Mouse (Mus musculus) limb, embryonic 11.5 days (tissue): Measurements from ENCODE around the gene Dnmbp. TPM values are rescaled to one million over a fixed set of nuclear protein-coding genes. Genes with fewer than 3 reads are reported as not detected.

Experiments used
- ATAC-seq: fragments of 200-750 bp; cut with Nextera tagmentation; 2 replicates; pipeline ENCODE4 v1.8.0; 2017; ENCODE audit warnings: low read depth; ENCODE audit not compliant: insufficient number of reproducible peaks, low FRiP score, low TSS enrichment
- DNase-seq: peaks from one replicate; pipeline ENCODE4 v3.0.0-alpha.2; 2015; ENCODE audit warnings: low spot score
- H3K27ac ChIP-seq: fragments of 300-500 bp; sonication (generic); replicated peaks from 2 replicates; pipeline ENCODE4 v1.5.1; 2014; ENCODE audit warnings: low read depth, mild to moderate bottlenecking, low read length
- H3K27me3 ChIP-seq: fragments of 300-500 bp; sonication (generic); 2 replicates; pipeline ENCODE4 v1.6.1; 2014; ENCODE audit warnings: mild to moderate bottlenecking, low read length, mixed read lengths; ENCODE audit not compliant: control insufficient read depth, insufficient read depth
- H3K36me3 ChIP-seq: fragments of 300-500 bp; sonication (generic); 2 replicates; pipeline ENCODE4 v1.6.1; 2014; ENCODE audit warnings: mild to moderate bottlenecking, low read length, moderate library complexity, mixed read lengths; ENCODE audit not compliant: control insufficient read depth, insufficient read depth
- H3K4me1 ChIP-seq: fragments of 300-500 bp; sonication (generic); 2 replicates; pipeline ENCODE4 v1.6.1; 2014; ENCODE audit warnings: low read length, mixed read lengths; ENCODE audit not compliant: control insufficient read depth, insufficient read depth
- H3K4me2 ChIP-seq: fragments of 300-500 bp; sonication (generic); 2 replicates; pipeline ENCODE4 v1.6.1; 2014; ENCODE audit warnings: low read depth, mild to moderate bottlenecking, moderate library complexity; ENCODE audit not compliant: severe bottlenecking
- H3K4me3 ChIP-seq: fragments of 300-500 bp; sonication (generic); 2 replicates; pipeline ENCODE4 v1.5.1; 2014; ENCODE audit warnings: low read depth, low read length
- H3K9ac ChIP-seq: fragments of 300-500 bp; sonication (generic); 2 replicates; pipeline ENCODE4 v1.6.1; 2014; ENCODE audit warnings: mild to moderate bottlenecking, low read length
- H3K9me3 ChIP-seq: fragments of 300-500 bp; sonication (generic); 2 replicates; pipeline ENCODE4 v1.6.1; 2016; ENCODE audit warnings: low read length; ENCODE audit not compliant: control insufficient read depth
- WGBS: fragments of 180-500 bp; shearing (Covaris S2); extraction: QIAGEN DNeasy Blood & Tissue Kit; methylation state at CpG from one replicate; pipeline ENCODE4 v1.1.7; 2014; 5-methylcytosine and 5-hydroxymethylcytosine counted together
- polyA plus RNA-seq: library from polyadenylated mRNA; unstranded; fragments of >200 nt; fragmentation: Nextera tagmentation; extraction: Ambion mirVana; gene quantifications from 2 replicates; pipeline ENCODE4 v1.2.1, GENCODE M21; 2014

The Dnmbp gene
- polyA plus RNA-seq, 1 experiment from 2014 or later = 25.1 TPM

DNA sequence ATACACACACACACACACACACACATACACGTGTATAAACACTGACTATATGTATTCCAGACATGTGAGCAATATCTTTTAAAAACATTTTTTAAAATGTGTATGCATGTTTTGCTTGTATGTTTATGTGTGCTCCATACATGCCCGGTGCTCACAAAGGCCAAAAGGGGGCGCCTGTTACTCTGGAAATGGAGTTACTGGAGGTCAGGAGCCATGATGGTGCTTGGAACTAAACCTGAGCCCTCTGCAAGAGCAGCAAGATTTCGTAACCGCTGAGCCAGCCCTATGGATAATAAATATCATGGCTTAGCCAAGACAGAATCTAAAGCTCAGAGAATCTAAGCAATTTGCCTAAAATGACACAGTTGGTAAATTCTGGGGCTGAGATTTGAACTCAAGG is 52.7 kb downstream of the Dnmbp start:
- ATAC-seq (no peak), DNase-seq (no peak)
- no peak overlapping the region for H3K9ac ChIP-seq
- no peaks in the 10 kb centered on the region for H3K9me3 ChIP-seq
- H3K4me1 ChIP-seq = peaks cover 5% of the 10 kb centered on the region; the same call in 1 of the 2 replicates
- no peaks in the 10 kb centered on the region for H3K27me3 ChIP-seq
- H3K4me3 ChIP-seq = no peak overlapping the region
- WGBS = 79% methylated on average over 5 of the region's 5 CpGs
- no peak overlapping the region for H3K27ac ChIP-seq
- no peak overlapping the region for H3K4me2 ChIP-seq
- no peaks in the 10 kb centered on the region for H3K36me3 ChIP-seq

DNA sequence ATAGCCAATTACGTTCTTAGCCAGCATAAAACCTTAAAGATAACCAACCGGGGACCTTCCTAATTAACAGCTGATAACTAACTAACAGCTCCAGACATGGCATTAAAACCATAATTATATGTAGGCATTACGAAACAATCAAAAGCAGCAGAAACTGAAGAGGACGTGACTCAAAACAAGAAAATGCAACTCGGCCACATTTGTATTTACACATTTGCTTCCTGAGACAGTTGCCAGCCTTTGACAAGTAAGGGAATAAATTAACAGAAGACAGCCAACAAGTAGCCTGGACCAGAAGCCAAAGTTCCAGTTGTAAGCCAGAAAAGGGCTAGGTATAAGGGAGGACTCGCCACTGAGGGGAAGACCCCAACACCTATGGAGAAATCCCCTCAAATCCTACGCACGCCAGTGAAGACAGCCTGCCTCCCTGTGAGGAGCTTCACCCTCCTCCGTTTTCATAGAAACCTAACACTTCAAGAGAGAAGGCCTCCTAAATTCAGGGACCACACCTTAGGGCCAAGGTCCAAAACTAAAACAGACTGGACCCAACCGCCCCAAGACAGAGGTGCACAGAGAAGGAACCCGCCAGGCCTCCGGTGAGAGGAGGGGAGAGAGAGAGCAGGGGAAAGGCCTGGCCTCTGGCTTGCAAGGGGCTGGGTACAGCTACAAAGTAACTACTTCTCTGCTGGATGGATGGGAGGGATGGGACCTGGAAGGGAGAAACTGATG is 53.5 kb downstream of the Dnmbp start:
- 75% methylated on average over 12 of the region's 12 CpGs for WGBS
- no peak overlapping the region for H3K27ac ChIP-seq
- no peak for DNase-seq
- no peaks in the 10 kb centered on the region; the same call in 1 of the 2 replicates for H3K9me3 ChIP-seq
- no peak overlapping the region for H3K4me2 ChIP-seq
- H3K4me3 ChIP-seq = no peak overlapping the region
- H3K36me3 ChIP-seq = no peaks in the 10 kb centered on the region
- H3K4me1 ChIP-seq = peaks cover 5% of the 10 kb centered on the region; the same call in 1 of the 2 replicates
- no peaks in the 10 kb centered on the region for H3K27me3 ChIP-seq
- ATAC-seq = no peak
- no peak overlapping the region for H3K9ac ChIP-seq

DNA sequence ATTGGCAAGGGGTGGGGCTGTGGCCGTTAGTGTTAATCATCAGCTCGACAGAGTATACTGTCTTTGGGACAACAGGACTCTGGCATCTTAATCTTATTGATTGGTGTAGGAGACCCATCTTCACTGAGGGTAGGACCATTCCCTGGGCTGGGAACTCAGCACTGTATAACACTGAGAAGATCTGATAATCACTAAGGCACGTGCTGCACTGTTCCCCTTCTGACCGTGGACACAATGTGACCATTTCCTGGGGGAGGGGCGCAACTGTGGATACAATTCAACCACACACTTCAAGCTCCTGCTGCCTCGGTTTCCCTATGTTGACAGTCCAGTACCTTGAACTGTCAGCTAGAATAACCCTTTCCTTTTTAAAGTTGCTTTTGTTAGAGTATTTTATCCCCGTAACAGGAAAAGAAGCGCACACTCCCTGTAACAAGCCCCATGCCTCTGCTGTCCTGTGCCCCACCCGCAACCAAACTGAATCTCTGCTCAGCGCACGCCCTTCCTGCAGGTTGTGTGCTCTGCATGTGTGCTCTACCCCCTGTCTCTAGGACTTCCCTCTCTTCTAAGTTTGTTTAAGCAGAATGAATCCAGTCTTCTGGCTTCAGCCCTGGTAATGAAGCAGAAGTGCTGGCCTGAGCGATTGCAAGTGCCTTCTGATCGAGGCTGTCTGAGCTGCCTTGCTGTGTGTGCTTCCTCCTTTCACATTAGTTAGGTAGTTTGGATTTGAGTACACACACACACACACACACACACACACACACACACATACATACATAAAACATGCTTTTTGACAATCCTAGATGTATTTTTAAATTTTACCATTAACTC is 55.1 kb downstream of the Dnmbp start:
- H3K9me3 ChIP-seq = no peaks in the 10 kb centered on the region; the same call in 1 of the 2 replicates
- no peaks in the 10 kb centered on the region for H3K27me3 ChIP-seq
- H3K4me1 ChIP-seq = peaks cover 8% of the 10 kb centered on the region
- 74% methylated on average over 13 of the region's 13 CpGs for WGBS
- DNase-seq = no peak
- no peaks in the 10 kb centered on the region for H3K36me3 ChIP-seq
- no peak for ATAC-seq
- H3K4me3 ChIP-seq = no peak overlapping the region
- no peak overlapping the region for H3K4me2 ChIP-seq
- H3K9ac ChIP-seq = no peak overlapping the region
- no peak overlapping the region for H3K27ac ChIP-seq

DNA sequence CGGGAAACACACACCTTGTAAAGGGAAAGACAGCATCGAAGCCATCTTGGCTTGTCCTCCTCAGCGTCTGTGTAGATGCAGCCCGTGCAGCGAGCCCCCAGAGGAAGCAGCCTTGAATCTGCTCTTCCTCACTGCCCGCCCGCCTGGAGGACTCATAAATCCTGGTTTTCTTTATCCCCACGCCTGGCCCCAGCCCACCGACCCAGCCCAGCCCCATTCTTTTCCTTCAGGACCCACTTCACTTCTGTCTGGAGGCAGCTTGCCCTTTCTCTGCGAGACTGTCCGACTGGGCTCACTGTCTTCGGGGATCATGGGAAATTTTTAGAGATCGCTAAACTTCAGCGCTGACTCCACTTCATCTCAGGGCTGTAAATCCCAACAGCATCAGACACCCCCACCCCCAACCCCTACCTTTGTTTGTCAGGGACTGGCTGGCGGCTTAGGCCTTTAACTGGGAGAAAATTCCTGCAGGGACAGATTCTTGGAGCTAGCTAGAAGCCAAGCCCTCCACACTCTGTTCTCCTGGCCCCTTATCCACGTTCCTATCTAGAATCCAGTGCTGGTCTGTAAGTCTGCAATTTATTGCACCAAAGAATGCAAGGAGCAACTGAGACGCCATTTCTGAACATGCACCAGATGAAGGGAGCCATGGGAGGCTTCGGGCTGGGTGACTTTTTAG is 57.0 kb downstream of the Dnmbp start:
- ATAC-seq (no peak), DNase-seq (peak; percentile 66)
- Histone ChIP-seq H3K4me2 (no peak overlapping the region), H3K4me1 (peaks cover 10% of the 10 kb centered on the region), H3K4me3 (no peak overlapping the region), H3K27ac (peak overlapping the region; percentile 43), H3K36me3 (no peaks in the 10 kb centered on the region), H3K9me3 (no peaks in the 10 kb centered on the region; the same call in 1 of the 2 replicates), H3K27me3 (no peaks in the 10 kb centered on the region), H3K9ac (no peak overlapping the region)
- WGBS = 19% methylated on average over 18 of the region's 18 CpGs

DNA sequence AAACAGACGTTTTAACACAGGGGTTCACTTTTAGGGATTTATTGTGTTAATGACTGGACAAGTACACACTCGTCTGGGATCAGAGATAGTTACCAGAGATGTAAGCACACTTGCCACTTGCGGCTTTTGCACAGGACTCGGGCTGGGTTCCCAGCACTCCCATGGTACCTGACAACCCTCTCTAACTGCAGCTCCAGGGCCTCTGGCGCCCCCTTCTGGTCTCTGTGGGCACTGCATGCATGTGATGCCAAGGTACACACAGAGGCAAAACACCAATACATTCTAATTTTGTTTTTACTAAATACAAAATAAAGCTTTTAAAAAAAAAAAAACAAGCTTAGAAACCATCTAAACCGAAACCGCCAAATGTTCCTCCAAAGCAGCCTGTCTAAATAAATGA is 58.4 kb downstream of the Dnmbp start:
- Histone ChIP-seq H3K27me3 (no peaks in the 10 kb centered on the region), H3K4me2 (no peak overlapping the region), H3K27ac (no peak overlapping the region), H3K9ac (no peak overlapping the region), H3K36me3 (no peaks in the 10 kb centered on the region), H3K4me3 (no peak overlapping the region), H3K9me3 (no peaks in the 10 kb centered on the region; the same call in 1 of the 2 replicates), H3K4me1 (peaks cover 10% of the 10 kb centered on the region)
- peak; percentile 37 for DNase-seq
- WGBS = 84% methylated on average over 7 of the region's 7 CpGs
- ATAC-seq = no peak

DNA sequence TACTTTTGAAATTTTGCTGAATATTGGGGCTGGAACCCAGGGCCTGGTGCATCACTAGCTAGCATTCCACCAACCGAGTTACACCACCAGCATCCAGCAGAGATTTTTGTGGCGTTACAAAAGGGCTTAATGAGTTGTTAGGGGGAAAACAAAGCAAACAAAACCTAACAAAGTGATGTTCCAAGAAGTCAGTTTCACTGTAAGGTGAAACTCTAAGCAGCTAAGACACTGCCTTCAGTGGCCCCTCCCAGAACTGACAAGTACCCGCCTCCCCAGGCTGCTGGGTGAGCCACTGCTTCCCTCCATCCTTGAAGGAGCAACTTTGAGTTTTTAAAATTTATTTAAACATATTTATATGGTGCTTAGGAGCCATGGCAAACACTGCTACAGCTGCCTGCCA is 59.6 kb downstream of the Dnmbp start:
- Histone ChIP-seq H3K4me2 (no peak overlapping the region), H3K9me3 (no peaks in the 10 kb centered on the region; the same call in 1 of the 2 replicates), H3K27me3 (no peaks in the 10 kb centered on the region), H3K4me1 (peaks cover 10% of the 10 kb centered on the region), H3K36me3 (no peaks in the 10 kb centered on the region), H3K4me3 (no peak overlapping the region), H3K9ac (no peak overlapping the region), H3K27ac (no peak overlapping the region)
- no peak for ATAC-seq
- DNase-seq = no peak
- WGBS = 16% methylated on average over 3 of the region's 3 CpGs

DNA sequence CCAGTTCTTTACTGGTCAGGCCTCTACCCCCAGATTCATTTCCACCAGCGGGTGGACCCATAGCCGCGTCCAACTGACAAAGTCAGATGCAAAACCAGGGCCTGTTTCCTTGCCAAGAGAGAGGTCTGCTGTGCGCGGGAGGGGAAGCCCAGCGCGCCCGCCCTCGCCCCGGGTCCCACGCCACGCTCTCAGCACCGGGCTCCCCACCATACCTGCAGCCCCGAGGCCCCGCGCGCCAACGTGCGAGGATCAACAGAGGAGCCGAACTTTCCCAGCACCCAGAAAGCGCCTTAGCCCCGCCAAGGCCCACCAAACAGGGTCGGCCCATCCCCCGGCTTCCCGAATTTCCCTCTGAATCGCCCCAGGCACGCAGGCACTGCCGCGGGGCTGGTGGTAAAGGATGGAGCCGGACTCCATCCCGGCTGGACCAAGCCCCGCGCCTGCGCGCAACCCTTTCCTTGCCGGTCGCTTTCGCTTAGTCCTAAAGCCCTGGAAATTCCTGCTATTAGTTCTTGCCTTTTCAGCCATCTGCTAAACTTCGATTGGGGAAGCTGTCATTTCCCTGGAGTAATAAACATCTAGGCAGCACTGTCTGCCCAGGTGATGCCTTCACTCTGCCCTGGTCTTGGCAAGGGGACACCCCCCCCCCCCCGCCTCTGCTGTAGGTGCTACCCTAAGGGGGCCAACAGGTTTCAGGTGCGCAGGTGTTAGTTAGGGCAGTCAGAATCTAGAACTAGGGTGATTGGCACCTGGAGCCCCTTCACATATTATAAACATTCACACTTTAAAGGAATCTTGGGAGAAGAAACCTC is 60.4 kb downstream of the Dnmbp start:
- no peaks in the 10 kb centered on the region for H3K27me3 ChIP-seq
- H3K9me3 ChIP-seq = no peaks in the 10 kb centered on the region; the same call in 1 of the 2 replicates
- DNase-seq (peak; percentile 90), ATAC-seq (peak; percentile 79)
- H3K4me2 ChIP-seq = peak overlapping the region; percentile 67
- peaks cover 10% of the 10 kb centered on the region for H3K4me1 ChIP-seq
- H3K9ac ChIP-seq = peak overlapping the region; percentile 89
- H3K4me3 ChIP-seq = peak overlapping the region; percentile 74
- 1% methylated on average over 41 of the region's 41 CpGs for WGBS
- H3K36me3 ChIP-seq = no peaks in the 10 kb centered on the region
- H3K27ac ChIP-seq = peak overlapping the region; percentile 94
